Mouse (Mus musculus): Measurements from ENCODE around the gene Mipol1. TPM values are rescaled to one million over a fixed set of nuclear protein-coding genes. Genes with fewer than 3 reads are reported as not detected.
"Not testable (repeated sequence)": the region's sequence is repeated elsewhere in the genome, so short reads cannot be mapped to it uniquely, and the experiment has no call there.

Gene Mipol1
- polyA plus RNA-seq, 1 experiment from 2014 or later: 9.4 TPM

DNA sequence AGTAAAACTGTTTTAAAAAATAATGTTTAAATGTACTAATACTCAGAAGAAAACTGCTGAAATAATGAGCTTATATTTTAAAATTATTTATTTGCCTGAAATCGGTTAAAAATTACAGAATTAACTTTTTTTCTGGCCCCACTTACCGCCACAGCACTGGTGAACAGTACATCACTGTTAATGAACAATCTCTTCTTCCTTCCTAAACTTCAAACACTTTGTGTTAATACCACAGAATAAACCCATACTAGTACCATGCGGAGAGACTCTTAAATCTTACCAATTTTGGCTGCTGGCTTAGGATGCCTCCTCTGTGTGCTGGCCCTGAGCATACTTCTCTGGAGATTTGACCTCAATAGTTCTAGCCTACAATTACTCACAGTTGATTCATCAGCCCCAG lies 28.3 kb upstream of the Mipol1 start:
- 92% methylated on average over 3 of the region's 3 CpGs for WGBS
- no peaks in the 10 kb centered on the region for H3K36me3 ChIP-seq (replicated peaks)
- H3K4me3 ChIP-seq (replicated peaks): no peak overlapping the region
- H3K9me3 ChIP-seq: no peaks in the 10 kb centered on the region
- peaks cover 16% of the 10 kb centered on the region for H3K27me3 ChIP-seq
- peaks cover 4% of the 10 kb centered on the region; the same call in 1 of the 2 replicates for H3K4me1 ChIP-seq
- no peak overlapping the region for H3K4me2 ChIP-seq
- H3K27ac ChIP-seq: no peak overlapping the region
- H3K9ac ChIP-seq: no peak overlapping the region
- ATAC-seq (ENCODE audit: low FRiP score): no peak

DNA sequence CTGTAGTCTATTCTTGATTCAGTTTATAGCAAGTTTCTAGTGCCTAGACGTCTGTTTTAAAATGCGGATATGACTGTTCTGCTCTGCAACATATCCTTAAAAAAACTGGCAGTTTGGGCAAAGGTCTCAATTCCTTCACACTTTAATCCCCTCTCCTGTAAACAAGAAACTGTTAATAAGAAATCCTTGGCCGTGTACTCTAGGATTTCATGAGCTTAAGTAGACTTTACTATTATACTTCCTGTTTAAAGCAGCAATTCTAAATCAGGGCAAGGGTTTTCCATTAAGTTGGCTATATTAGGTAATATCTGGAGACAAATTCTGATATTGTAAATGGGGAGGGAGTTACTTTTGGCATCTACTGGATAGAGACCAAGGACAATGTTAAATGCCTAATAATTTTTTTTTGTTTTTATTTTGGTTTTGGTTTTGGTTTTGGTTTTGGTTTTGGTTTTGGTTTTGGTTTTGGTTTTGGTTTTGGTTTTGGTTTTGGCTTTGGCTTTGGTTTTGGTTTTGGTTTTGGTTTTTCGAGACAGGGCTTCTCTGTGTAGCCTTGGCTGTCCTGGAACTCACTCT lies 25.9 kb upstream of the Mipol1 start:
- Histone ChIP-seq H3K4me1 (no peaks in the 10 kb centered on the region), H3K4me2 (no peak overlapping the region), H3K4me3 (replicated peaks) (no peak overlapping the region), H3K27me3 (no peaks in the 10 kb centered on the region), H3K36me3 (replicated peaks) (no peaks in the 10 kb centered on the region), H3K9ac (no peak overlapping the region), H3K27ac (no peak overlapping the region), H3K9me3 (no peaks in the 10 kb centered on the region)
- ATAC-seq (ENCODE audit: low FRiP score): no peak
- 86% methylated on average over 4 of the region's 4 CpGs for WGBS

DNA sequence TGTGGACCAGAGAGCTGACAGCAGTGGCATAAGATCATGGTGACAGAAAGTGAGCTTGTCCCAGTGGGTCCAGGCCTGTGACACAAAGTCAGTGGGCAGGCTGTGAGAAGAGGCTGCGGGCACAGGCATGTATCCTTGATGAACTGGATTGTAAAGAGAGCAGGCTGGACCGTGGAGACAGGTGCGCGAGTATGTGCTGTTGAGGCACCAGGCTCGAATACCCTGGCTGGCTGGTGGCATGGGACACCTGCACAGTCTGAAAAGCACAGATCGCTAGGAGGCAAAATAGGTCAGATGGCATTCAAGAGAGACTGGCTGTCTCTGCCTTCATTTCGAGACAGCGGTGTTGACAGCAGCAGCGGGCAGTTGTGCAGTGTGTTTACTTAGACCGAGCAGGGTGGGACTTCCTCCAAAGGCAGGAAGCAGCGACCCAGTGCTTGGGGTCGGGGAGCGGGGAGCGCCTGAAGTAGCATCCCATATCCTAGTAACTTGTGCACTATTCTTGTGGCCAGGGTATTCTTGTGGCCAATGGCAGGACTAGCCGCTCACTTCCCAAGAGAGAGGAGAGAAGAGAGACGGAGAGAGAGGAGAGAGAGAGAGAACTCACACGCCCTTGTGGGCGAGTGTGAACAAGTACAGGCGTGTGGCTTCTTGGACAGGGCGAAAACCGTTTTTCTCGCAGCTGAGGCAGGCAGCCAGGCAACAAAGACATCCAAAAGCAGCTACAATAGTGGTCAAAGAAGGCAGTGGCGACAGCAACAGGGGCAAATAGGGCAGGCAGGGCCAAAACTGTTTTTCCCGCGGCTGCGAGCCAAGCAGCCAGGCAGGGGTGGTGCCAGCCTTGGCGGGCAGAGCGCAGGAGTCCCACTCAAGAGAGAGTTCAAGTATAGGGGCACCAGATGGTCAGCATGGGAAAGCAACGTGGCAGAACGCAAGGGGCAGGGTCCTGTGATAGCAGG lies 18.6 kb upstream of the Mipol1 start:
- Histone ChIP-seq H3K4me1 (peaks cover 7% of the 10 kb centered on the region; the same call in 1 of the 2 replicates), H3K9me3 (no peaks in the 10 kb centered on the region), H3K36me3 (replicated peaks) (no peaks in the 10 kb centered on the region), H3K4me2 (peak overlapping the region; percentile 80), H3K27ac (peak overlapping the region; percentile 56; the same call in 1 of the 2 replicates), H3K4me3 (replicated peaks) (peak overlapping the region; percentile 46), H3K27me3 (no peaks in the 10 kb centered on the region), H3K9ac (peak overlapping the region; percentile 53)
- 10% methylated on average over 30 of the region's 30 CpGs for WGBS
- peak; percentile 77 for ATAC-seq (ENCODE audit: low FRiP score)

- not testable (repeated sequence) for H3K27me3 ChIP-seq; H3K4me1 ChIP-seq; H3K36me3 ChIP-seq (replicated peaks); H3K9me3 ChIP-seq; H3K4me3 ChIP-seq (replicated peaks); H3K27ac ChIP-seq; H3K4me2 ChIP-seq; H3K9ac ChIP-seq
- 77% methylated on average over 5 of the region's 5 CpGs for WGBS
- peak; percentile 53; the same call in 1 of the 2 replicates for ATAC-seq (ENCODE audit: low FRiP score)
Measured at GRCm38 (mm10) chr12:57212463-57212862, 17.8 kb upstream of the Mipol1 start.

- H3K27me3 ChIP-seq: no peaks in the 10 kb centered on the region
- no peaks in the 10 kb centered on the region for H3K36me3 ChIP-seq (replicated peaks)
- no peak overlapping the region for H3K4me3 ChIP-seq (replicated peaks)
- ATAC-seq (ENCODE audit: low FRiP score): no peak
- H3K9me3 ChIP-seq: no peaks in the 10 kb centered on the region
- no peak overlapping the region for H3K9ac ChIP-seq
- H3K4me2 ChIP-seq: no peak overlapping the region
- H3K27ac ChIP-seq: no peak overlapping the region
- 86% methylated on average over 9 of the region's 9 CpGs for WGBS
- peaks cover 5% of the 10 kb centered on the region; the same call in 1 of the 2 replicates for H3K4me1 ChIP-seq
Measured at GRCm38 (mm10) chr12:57226411-57226810, 3.8 kb upstream of the Mipol1 start.

- no peaks in the 10 kb centered on the region for H3K9me3 ChIP-seq
- H3K4me3 ChIP-seq (replicated peaks): no peak overlapping the region
- H3K36me3 ChIP-seq (replicated peaks): no peaks in the 10 kb centered on the region
- WGBS: 91% methylated on average over 4 of the region's 8 CpGs
- H3K27ac ChIP-seq: no peak overlapping the region
- peaks cover 7% of the 10 kb centered on the region; the same call in 1 of the 2 replicates for H3K4me1 ChIP-seq
- no peak overlapping the region for H3K4me2 ChIP-seq
- ATAC-seq (ENCODE audit: low FRiP score): no peak
- no peak overlapping the region for H3K9ac ChIP-seq
- H3K27me3 ChIP-seq: no peaks in the 10 kb centered on the region
Measured at GRCm38 (mm10) chr12:57227776-57228175, 2.5 kb upstream of the Mipol1 start.

DNA sequence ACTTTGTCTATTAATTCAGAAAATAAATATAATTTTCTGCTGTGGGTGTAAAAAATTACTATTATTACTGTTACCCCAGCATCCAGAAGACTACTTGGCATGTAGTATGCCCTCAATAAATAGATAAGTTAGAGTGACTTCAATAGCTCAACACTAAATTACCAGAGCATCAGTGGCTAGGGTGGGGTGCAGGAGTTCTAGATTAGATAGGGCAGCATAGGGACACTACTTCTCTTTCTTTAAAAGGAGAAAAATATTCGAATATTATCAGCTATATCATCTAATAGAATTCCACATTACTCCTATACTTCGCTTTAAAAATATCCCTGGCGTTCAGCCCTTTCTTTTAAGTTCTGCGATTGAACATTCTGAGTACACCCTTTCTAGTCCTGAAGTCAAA lies 524 bp upstream of the Mipol1 start:
- H3K27ac ChIP-seq: peak overlapping the region; percentile 72
- peak; percentile 2; the same call in 1 of the 2 replicates for ATAC-seq (ENCODE audit: low FRiP score)
- 43% methylated on average over 4 of the region's 4 CpGs for WGBS

GRCm38 (mm10) chr12:57231085-57231875 lies 1.1 kb downstream of the Mipol1 start:
- H3K9me3 ChIP-seq: no peaks in the 10 kb centered on the region
- peak; percentile 1; the same call in 1 of the 2 replicates for ATAC-seq (ENCODE audit: low FRiP score)

More for the DNA sequence above, 524 bp upstream of the Mipol1 start:
- H3K36me3 ChIP-seq (replicated peaks): 0 out of 2 replicates have a peak, but pooled peaks cover 2% of the 10 kb centered on the region
- H3K4me1 ChIP-seq: peaks cover 7% of the 10 kb centered on the region; the same call in 1 of the 2 replicates
- no peaks in the 10 kb centered on the region for H3K27me3 ChIP-seq
- H3K4me3 ChIP-seq (replicated peaks): peak overlapping the region; percentile 53
- peak overlapping the region; percentile 68; the same call in 1 of the 2 replicates for H3K9ac ChIP-seq
- peak overlapping the region; percentile 63 for H3K4me2 ChIP-seq
- no peaks in the 10 kb centered on the region for H3K9me3 ChIP-seq

DNA sequence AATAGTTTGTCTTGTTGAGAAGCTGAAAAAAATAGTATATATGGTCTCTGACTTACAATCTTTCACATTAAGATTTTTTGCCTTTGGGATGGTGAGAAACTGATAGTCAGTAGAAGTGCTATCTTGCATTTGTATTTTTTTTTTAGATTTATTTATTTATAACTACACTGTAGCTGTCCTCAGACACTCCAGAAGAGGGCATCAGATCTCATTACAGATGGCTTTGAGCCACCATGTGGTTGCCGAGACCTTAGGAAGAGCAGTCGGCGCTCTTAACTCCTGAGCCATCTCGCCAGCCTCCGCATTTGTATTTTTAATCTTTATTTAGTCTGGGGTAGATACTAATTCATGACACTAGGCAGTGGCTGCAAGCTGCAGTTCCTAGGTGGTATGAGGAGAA lies 3.2 kb downstream of the Mipol1 start:
- no peak overlapping the region for H3K9ac ChIP-seq
- ATAC-seq (ENCODE audit: low FRiP score): no peak
- WGBS: 82% methylated on average over 5 of the region's 5 CpGs
- H3K4me3 ChIP-seq (replicated peaks): no peak overlapping the region
- no peaks in the 10 kb centered on the region for H3K27me3 ChIP-seq
- H3K27ac ChIP-seq: no peak overlapping the region
- no peaks in the 10 kb centered on the region for H3K9me3 ChIP-seq
- no peak overlapping the region for H3K4me2 ChIP-seq
- peaks cover 8% of the 10 kb centered on the region for H3K36me3 ChIP-seq (replicated peaks)
- H3K4me1 ChIP-seq: peaks cover 7% of the 10 kb centered on the region; the same call in 1 of the 2 replicates

More at GRCm38 (mm10) chr12:57231085-57231875, 1.1 kb downstream of the Mipol1 start:
- no peak overlapping the region for H3K27ac ChIP-seq
- H3K4me3 ChIP-seq (replicated peaks): peak overlapping the region; percentile 53
- WGBS: 78% methylated on average over 14 of the region's 14 CpGs
- peak overlapping the region; percentile 68 for H3K9ac ChIP-seq
- peak overlapping the region; percentile 63 for H3K4me2 ChIP-seq
- H3K36me3 ChIP-seq (replicated peaks): 0 out of 2 replicates have a peak, but pooled peaks cover 5% of the 10 kb centered on the region
- peaks cover 7% of the 10 kb centered on the region; the same call in 1 of the 2 replicates for H3K4me1 ChIP-seq
- H3K27me3 ChIP-seq: no peaks in the 10 kb centered on the region

- H3K9me3 ChIP-seq: no peaks in the 10 kb centered on the region
Measured at GRCm38 (mm10) chr12:57243671-57244495, 13.7 kb downstream of the Mipol1 start.

GRCm38 (mm10) chr12:57258572-57258971 lies 28.3 kb downstream of the Mipol1 start:
- ATAC-seq (ENCODE audit: low FRiP score): no peak
- Histone ChIP-seq H3K9me3 (no peaks in the 10 kb centered on the region), H3K9ac (no peak overlapping the region), H3K27me3 (no peaks in the 10 kb centered on the region), H3K4me1 (no peaks in the 10 kb centered on the region), H3K27ac (no peak overlapping the region), H3K36me3 (replicated peaks) (no peaks in the 10 kb centered on the region), H3K4me2 (no peak overlapping the region), H3K4me3 (replicated peaks) (no peak overlapping the region)
- WGBS: 53% methylated on average over 2 of the region's 2 CpGs

More at GRCm38 (mm10) chr12:57243671-57244495, 13.7 kb downstream of the Mipol1 start:
- H3K36me3 ChIP-seq (replicated peaks): peaks cover 27% of the 10 kb centered on the region
- H3K27ac ChIP-seq: no peak overlapping the region
- H3K4me2 ChIP-seq: no peak overlapping the region
- no peak overlapping the region for H3K9ac ChIP-seq
- H3K4me3 ChIP-seq (replicated peaks): no peak overlapping the region
- no peaks in the 10 kb centered on the region for H3K27me3 ChIP-seq
- no peak for ATAC-seq (ENCODE audit: low FRiP score)
- 83% methylated on average over 5 of the region's 5 CpGs for WGBS
- H3K4me1 ChIP-seq: no peaks in the 10 kb centered on the region

Measured in forebrain, embryonic 12.5 days (tissue).